Mouse (Mus musculus) hindbrain, embryonic 15.5 days (tissue): ENCODE measurements around the gene Pkig. TPM values are rescaled to one million over a fixed set of nuclear protein-coding genes. Genes with fewer than 3 reads are reported as not detected.
A peak's percentile ranks its signal among the peaks of the same experiment; 100 is the strongest.

ENCODE experiments used
- ATAC-seq: fragments of 200-750 bp; cut with Nextera tagmentation; 2 replicates; pipeline ENCODE4 v1.8.0; 2017; ENCODE audit warnings: low read depth, moderate number of reproducible peaks, moderate TSS enrichment; ENCODE audit not compliant: low FRiP score
- H3K27ac ChIP-seq: fragments of 300-500 bp; sonication (generic); replicated peaks from 2 replicates; pipeline ENCODE4 v1.5.1; 2015; ENCODE audit warnings: mild to moderate bottlenecking, inconsistent platforms
- H3K27me3 ChIP-seq: fragments of 300-500 bp; sonication (generic); 2 replicates; pipeline ENCODE4 v1.6.1; 2015; ENCODE audit warnings: control low read depth, inconsistent platforms
- H3K36me3 ChIP-seq: fragments of 300-500 bp; sonication (generic); 2 replicates; pipeline ENCODE4 v1.6.1; 2015; ENCODE audit warnings: control low read depth, inconsistent platforms
- H3K4me1 ChIP-seq: fragments of 300-500 bp; sonication (generic); replicated peaks from 2 replicates; pipeline ENCODE4 v1.6.1; 2015; ENCODE audit warnings: control low read depth, inconsistent platforms
- H3K4me2 ChIP-seq: fragments of 300-500 bp; sonication (generic); 2 replicates; pipeline ENCODE4 v1.6.1; 2015; ENCODE audit warnings: moderate library complexity, mild to moderate bottlenecking, inconsistent platforms
- H3K4me3 ChIP-seq: fragments of 300-500 bp; sonication (generic); 2 replicates; pipeline ENCODE4 v1.5.1; 2015; ENCODE audit warnings: mild to moderate bottlenecking, inconsistent platforms
- H3K9ac ChIP-seq: fragments of 300-500 bp; sonication (generic); 2 replicates; pipeline ENCODE4 v1.6.1; 2015; ENCODE audit warnings: inconsistent platforms
- H3K9me3 ChIP-seq: fragments of 300-500 bp; sonication (generic); 2 replicates; pipeline ENCODE4 v1.6.1; 2016; ENCODE audit warnings: control low read depth, inconsistent platforms
- WGBS: fragments of 180-500 bp; shearing (Covaris S2); methylation state at CpG from one replicate; pipeline ENCODE4 v1.1.7; 2015; 5-methylcytosine and 5-hydroxymethylcytosine counted together
- polyA plus RNA-seq: library from polyadenylated mRNA; unstranded; fragments of >200 nt; fragmentation: Nextera tagmentation; extraction: Ambion mirVana; gene quantifications from 2 replicates; pipeline ENCODE4 v1.2.1, GENCODE M21; 2015

Gene Pkig
- polyA plus RNA-seq, 1 experiment from 2014 or later = 115 TPM

GRCm38 (mm10) chr2:163718526-163718925 lies 60.3 kb downstream of the Pkig start:
- Histone ChIP-seq H3K27ac (no peak overlapping the region), H3K9me3 (no peaks in the 10 kb centered on the region), H3K4me2 (no peak overlapping the region), H3K36me3 (no peaks in the 10 kb centered on the region), H3K4me1 (peaks cover 27% of the 10 kb centered on the region), H3K4me3 (no peak overlapping the region), H3K9ac (no peak overlapping the region), H3K27me3 (no peaks in the 10 kb centered on the region)
- WGBS = 26% methylated on average over 2 of the region's 2 CpGs
- ATAC-seq = no peak

- H3K9ac ChIP-seq = no peak overlapping the region
- no peak overlapping the region for H3K27ac ChIP-seq
- H3K4me2 ChIP-seq = no peak overlapping the region
- peaks cover 27% of the 10 kb centered on the region for H3K4me1 ChIP-seq
- H3K9me3 ChIP-seq = no peaks in the 10 kb centered on the region
- no peak overlapping the region for H3K4me3 ChIP-seq
- no peaks in the 10 kb centered on the region for H3K27me3 ChIP-seq
- H3K36me3 ChIP-seq = no peaks in the 10 kb centered on the region
- peak; percentile 78 for ATAC-seq
- 33% methylated on average over 9 of the region's 9 CpGs for WGBS
Measured at GRCm38 (mm10) chr2:163718951-163719603, 60.9 kb downstream of the Pkig start.

- H3K27me3 ChIP-seq = no peaks in the 10 kb centered on the region
- H3K9ac ChIP-seq = no peak overlapping the region
- peaks cover 27% of the 10 kb centered on the region for H3K4me1 ChIP-seq
- H3K36me3 ChIP-seq = no peaks in the 10 kb centered on the region
- no peak overlapping the region for H3K4me3 ChIP-seq
- peak; percentile 36 for ATAC-seq
- no peaks in the 10 kb centered on the region for H3K9me3 ChIP-seq
- no peak overlapping the region for H3K27ac ChIP-seq
- no peak overlapping the region for H3K4me2 ChIP-seq
- 40% methylated on average over 4 of the region's 4 CpGs for WGBS
Measured at GRCm38 (mm10) chr2:163719616-163720015, 61.4 kb downstream of the Pkig start.

- H3K4me1 ChIP-seq = peaks cover 27% of the 10 kb centered on the region
- WGBS = 43% methylated on average over 7 of the region's 7 CpGs
- peak; percentile 83 for ATAC-seq
- no peak overlapping the region for H3K4me3 ChIP-seq
- H3K27ac ChIP-seq = peak overlapping the region; percentile 77
- H3K9me3 ChIP-seq = no peaks in the 10 kb centered on the region
- H3K36me3 ChIP-seq = no peaks in the 10 kb centered on the region
- H3K4me2 ChIP-seq = no peak overlapping the region
- H3K27me3 ChIP-seq = no peaks in the 10 kb centered on the region
- H3K9ac ChIP-seq = no peak overlapping the region
Measured at GRCm38 (mm10) chr2:163722550-163722949, 64.4 kb downstream of the Pkig start.

GRCm38 (mm10) chr2:163726766-163727393 lies 68.7 kb downstream of the Pkig start:
- Histone ChIP-seq H3K4me2 (no peak overlapping the region), H3K9ac (no peak overlapping the region), H3K9me3 (no peaks in the 10 kb centered on the region), H3K4me1 (peaks cover 14% of the 10 kb centered on the region), H3K36me3 (0 out of 2 replicates have a peak, but pooled peaks cover 3% of the 10 kb centered on the region), H3K27me3 (no peaks in the 10 kb centered on the region), H3K27ac (no peak overlapping the region), H3K4me3 (no peak overlapping the region)
- no peak for ATAC-seq
- 73% methylated on average over 5 of the region's 5 CpGs for WGBS

GRCm38 (mm10) chr2:163728300-163728699 lies 70.1 kb downstream of the Pkig start:
- Histone ChIP-seq H3K4me3 (no peak overlapping the region), H3K4me1 (peaks cover under 1% of the 10 kb centered on the region), H3K27ac (no peak overlapping the region), H3K9ac (no peak overlapping the region), H3K36me3 (0 out of 2 replicates have a peak, but pooled peaks cover 6% of the 10 kb centered on the region), H3K4me2 (no peak overlapping the region), H3K27me3 (no peaks in the 10 kb centered on the region), H3K9me3 (no peaks in the 10 kb centered on the region)
- WGBS = 95% methylated on average over 4 of the region's 4 CpGs
- no peak for ATAC-seq

GRCm38 (mm10) chr2:163732021-163732420 lies 73.8 kb downstream of the Pkig start:
- Histone ChIP-seq H3K27ac (no peak overlapping the region), H3K4me1 (no peaks in the 10 kb centered on the region), H3K36me3 (0 out of 2 replicates have a peak, but pooled peaks cover 6% of the 10 kb centered on the region), H3K27me3 (no peaks in the 10 kb centered on the region), H3K4me2 (no peak overlapping the region), H3K4me3 (no peak overlapping the region), H3K9me3 (no peaks in the 10 kb centered on the region), H3K9ac (no peak overlapping the region)
- ATAC-seq = no peak
- WGBS = 96% methylated on average over 11 of the region's 11 CpGs

- H3K36me3 ChIP-seq = 0 out of 2 replicates have a peak, but pooled peaks cover 6% of the 10 kb centered on the region
- no peak overlapping the region for H3K4me2 ChIP-seq
- H3K9me3 ChIP-seq = no peaks in the 10 kb centered on the region
- H3K27me3 ChIP-seq = no peaks in the 10 kb centered on the region
- 97% methylated on average over 9 of the region's 9 CpGs for WGBS
- no peak for ATAC-seq
- H3K4me1 ChIP-seq = no peaks in the 10 kb centered on the region
- no peak overlapping the region for H3K4me3 ChIP-seq
- H3K27ac ChIP-seq = no peak overlapping the region
- H3K9ac ChIP-seq = no peak overlapping the region
Measured at GRCm38 (mm10) chr2:163735163-163735562, 77.0 kb downstream of the Pkig start.

- H3K27me3 ChIP-seq = no peaks in the 10 kb centered on the region
- no peak overlapping the region for H3K4me3 ChIP-seq
- 62% methylated on average over 6 of the region's 6 CpGs for WGBS
- H3K4me2 ChIP-seq = no peak overlapping the region
- H3K27ac ChIP-seq = no peak overlapping the region
- H3K36me3 ChIP-seq = 0 out of 2 replicates have a peak, but pooled peaks cover 6% of the 10 kb centered on the region
- H3K9ac ChIP-seq = no peak overlapping the region
- no peaks in the 10 kb centered on the region for H3K9me3 ChIP-seq
- ATAC-seq = no peak
- no peaks in the 10 kb centered on the region for H3K4me1 ChIP-seq
Measured at GRCm38 (mm10) chr2:163735980-163736379, 77.8 kb downstream of the Pkig start.

- H3K9me3 ChIP-seq = no peaks in the 10 kb centered on the region
- WGBS = 68% methylated on average over 5 of the region's 5 CpGs
- H3K9ac ChIP-seq = no peak overlapping the region
- no peaks in the 10 kb centered on the region for H3K27me3 ChIP-seq
- H3K36me3 ChIP-seq = no peaks in the 10 kb centered on the region
- no peak overlapping the region for H3K4me3 ChIP-seq
- no peak overlapping the region for H3K4me2 ChIP-seq
- no peak overlapping the region for H3K27ac ChIP-seq
- ATAC-seq = no peak
- no peaks in the 10 kb centered on the region for H3K4me1 ChIP-seq
Measured at GRCm38 (mm10) chr2:163742656-163743055, 84.5 kb downstream of the Pkig start.

- Histone ChIP-seq H3K36me3 (no peaks in the 10 kb centered on the region), H3K4me2 (no peak overlapping the region), H3K4me3 (no peak overlapping the region), H3K4me1 (no peaks in the 10 kb centered on the region), H3K9me3 (no peaks in the 10 kb centered on the region), H3K27me3 (no peaks in the 10 kb centered on the region), H3K27ac (no peak overlapping the region), H3K9ac (no peak overlapping the region)
- ATAC-seq = no peak
- 68% methylated on average over 6 of the region's 6 CpGs for WGBS
Measured at GRCm38 (mm10) chr2:163743357-163743756, 85.2 kb downstream of the Pkig start.

- H3K27ac ChIP-seq = no peak overlapping the region
- 87% methylated on average over 10 of the region's 10 CpGs for WGBS
- H3K4me3 ChIP-seq = no peak overlapping the region
- no peaks in the 10 kb centered on the region for H3K36me3 ChIP-seq
- no peak overlapping the region for H3K4me2 ChIP-seq
- H3K9ac ChIP-seq = no peak overlapping the region
- ATAC-seq = no peak
- peaks cover 11% of the 10 kb centered on the region for H3K4me1 ChIP-seq
- H3K9me3 ChIP-seq = no peaks in the 10 kb centered on the region
- no peaks in the 10 kb centered on the region for H3K27me3 ChIP-seq
Measured at GRCm38 (mm10) chr2:163744801-163745570, 86.8 kb downstream of the Pkig start.
